Mouse (Mus musculus): ENCODE results near the gene Gjb2. TPM values are rescaled to one million over a fixed set of nuclear protein-coding genes. Genes with fewer than 3 reads are reported as not detected.
"Not testable (repeated sequence)": the region's sequence is repeated elsewhere in the genome, so short reads cannot be mapped to it uniquely, and the experiment has no call there.

The Gjb2 gene
- polyA plus RNA-seq, 1 experiment from 2014 or later, result 1.2 TPM

DNA sequence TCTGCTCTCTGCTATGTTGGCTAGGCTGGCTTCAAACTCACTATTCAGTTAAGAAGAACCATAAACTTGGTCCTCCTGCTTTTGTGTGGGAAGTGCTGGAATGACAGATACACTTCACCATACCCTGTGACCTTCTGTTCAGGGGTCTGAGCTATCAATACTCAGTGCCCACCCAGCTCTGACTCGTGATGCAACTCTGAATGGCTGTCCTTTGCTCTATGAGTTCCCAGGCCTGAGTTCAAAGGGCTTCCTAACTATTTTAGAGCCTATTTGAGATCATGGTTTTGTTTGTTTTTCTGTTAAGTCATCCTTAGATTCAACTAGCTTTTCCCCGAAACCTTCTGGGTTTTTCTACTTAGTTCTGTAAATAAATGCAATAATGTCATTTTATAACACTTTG is 14.5 kb downstream of the Gjb2 start:
- Histone ChIP-seq H3K27ac (ENCODE audit: low read depth, low read length) (no peak overlapping the region), H3K36me3 (ENCODE audit: control insufficient read depth, insufficient read depth, low read length) (no peaks in the 10 kb centered on the region), H3K4me3 (ENCODE audit: low read length) (no peak overlapping the region), H3K9me3 (ENCODE audit: control insufficient read depth, low read length) (no peaks in the 10 kb centered on the region), H3K27me3 (ENCODE audit: control insufficient read depth, insufficient read depth, low read length) (no peaks in the 10 kb centered on the region), H3K4me2 (replicated peaks; ENCODE audit: low read depth, low read length) (no peak overlapping the region), H3K4me1 (ENCODE audit: control insufficient read depth, insufficient read depth, low read length) (no peaks in the 10 kb centered on the region), H3K9ac (ENCODE audit: low read depth, low read length) (no peak overlapping the region)
- no peak for ATAC-seq (ENCODE audit: low FRiP score, low TSS enrichment)
- 41% methylated on average over 2 of the region's 2 CpGs for WGBS

DNA sequence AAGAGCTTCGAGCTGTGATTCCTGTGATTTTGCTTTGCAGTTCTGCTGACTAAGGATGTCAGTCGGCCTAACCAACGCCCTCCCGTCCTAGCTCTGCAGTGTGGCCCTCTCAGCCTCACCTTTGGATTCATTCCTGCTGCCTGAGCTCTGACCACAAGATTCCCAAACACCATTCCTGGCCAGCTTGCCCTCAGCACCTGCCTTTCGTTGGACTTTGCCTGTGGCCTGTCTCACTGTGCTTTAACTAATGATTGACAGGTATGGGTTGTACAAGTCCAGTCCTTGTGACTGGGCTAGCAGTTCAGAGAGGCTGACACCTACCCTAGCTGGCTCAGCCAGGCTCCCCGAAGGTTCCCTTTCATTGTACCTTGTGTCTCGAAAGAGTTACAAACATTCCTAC is 15.4 kb downstream of the Gjb2 start:
- no peak overlapping the region for H3K9ac ChIP-seq (ENCODE audit: low read depth, low read length)
- no peaks in the 10 kb centered on the region for H3K9me3 ChIP-seq (ENCODE audit: control insufficient read depth, low read length)
- peaks cover 7% of the 10 kb centered on the region for H3K4me1 ChIP-seq (ENCODE audit: control insufficient read depth, insufficient read depth, low read length)
- H3K4me2 ChIP-seq (replicated peaks; ENCODE audit: low read depth, low read length), result no peak overlapping the region
- H3K36me3 ChIP-seq (ENCODE audit: control insufficient read depth, insufficient read depth, low read length), result no peaks in the 10 kb centered on the region
- H3K27ac ChIP-seq (ENCODE audit: low read depth, low read length), result no peak overlapping the region
- 81% methylated on average over 7 of the region's 7 CpGs for WGBS
- H3K27me3 ChIP-seq (ENCODE audit: control insufficient read depth, insufficient read depth, low read length), result no peaks in the 10 kb centered on the region
- peak; percentile 26; the same call in 1 of the 2 replicates for ATAC-seq (ENCODE audit: low FRiP score, low TSS enrichment)
- H3K4me3 ChIP-seq (ENCODE audit: low read length), result no peak overlapping the region

- Histone ChIP-seq H3K4me1 (ENCODE audit: control insufficient read depth, insufficient read depth, low read length) (peaks cover 9% of the 10 kb centered on the region), H3K9me3 (ENCODE audit: control insufficient read depth, low read length) (no peaks in the 10 kb centered on the region), H3K27ac (ENCODE audit: low read depth, low read length) (no peak overlapping the region), H3K36me3 (ENCODE audit: control insufficient read depth, insufficient read depth, low read length) (no peaks in the 10 kb centered on the region), H3K4me2 (replicated peaks; ENCODE audit: low read depth, low read length) (0 out of 2 replicates have a peak overlapping the region, but pooled peaks have one; percentile 9), H3K9ac (ENCODE audit: low read depth, low read length) (no peak overlapping the region), H3K4me3 (ENCODE audit: low read length) (no peak overlapping the region), H3K27me3 (ENCODE audit: control insufficient read depth, insufficient read depth, low read length) (no peaks in the 10 kb centered on the region)
- WGBS, result 7% methylated on average over 11 of the region's 11 CpGs
- ATAC-seq (ENCODE audit: low FRiP score, low TSS enrichment), result peak; percentile 47
Observed at GRCm38 (mm10) chr14:57084180-57084668, 20.3 kb downstream of the Gjb2 start.

DNA sequence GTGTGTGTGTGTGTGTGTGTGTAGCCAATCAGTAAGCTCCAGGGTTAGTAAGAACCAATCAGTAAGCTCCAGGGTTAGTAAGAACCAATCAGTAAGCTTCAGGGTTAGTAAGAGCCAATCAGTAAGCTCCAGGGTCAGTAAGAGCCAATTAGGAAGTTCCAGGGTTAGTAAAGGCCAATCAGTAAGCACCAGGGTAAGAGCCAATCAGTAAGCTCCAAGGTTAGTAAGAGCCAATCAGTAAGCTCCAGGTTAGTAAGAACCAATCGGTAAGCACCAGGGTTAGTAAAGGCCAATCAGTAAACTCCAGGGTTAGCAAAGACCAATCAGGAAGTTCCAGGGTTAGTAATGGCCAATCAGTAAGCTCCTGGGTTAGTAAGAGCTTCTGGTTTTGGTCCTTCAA is 21.6 kb downstream of the Gjb2 start:
- Histone ChIP-seq H3K4me3 (ENCODE audit: low read length) (no peak overlapping the region), H3K4me2 (replicated peaks; ENCODE audit: low read depth, low read length) (no peak overlapping the region), H3K27me3 (ENCODE audit: control insufficient read depth, insufficient read depth, low read length) (no peaks in the 10 kb centered on the region), H3K27ac (ENCODE audit: low read depth, low read length) (no peak overlapping the region), H3K4me1 (ENCODE audit: control insufficient read depth, insufficient read depth, low read length) (peaks cover 9% of the 10 kb centered on the region), H3K9ac (ENCODE audit: low read depth, low read length) (no peak overlapping the region), H3K36me3 (ENCODE audit: control insufficient read depth, insufficient read depth, low read length) (no peaks in the 10 kb centered on the region), H3K9me3 (ENCODE audit: control insufficient read depth, low read length) (no peaks in the 10 kb centered on the region)
- WGBS, result 96% methylated on average over 1 of the region's 1 CpGs
- no peak for ATAC-seq (ENCODE audit: low FRiP score, low TSS enrichment)

- H3K4me2 ChIP-seq (replicated peaks; ENCODE audit: low read depth, low read length), result no peak overlapping the region
- H3K27ac ChIP-seq (ENCODE audit: low read depth, low read length), result no peak overlapping the region
- no peaks in the 10 kb centered on the region for H3K27me3 ChIP-seq (ENCODE audit: control insufficient read depth, insufficient read depth, low read length)
- 85% methylated on average over 6 of the region's 6 CpGs for WGBS
- H3K36me3 ChIP-seq (ENCODE audit: control insufficient read depth, insufficient read depth, low read length), result no peaks in the 10 kb centered on the region
- H3K4me1 ChIP-seq (ENCODE audit: control insufficient read depth, insufficient read depth, low read length), result no peaks in the 10 kb centered on the region
- no peaks in the 10 kb centered on the region for H3K9me3 ChIP-seq (ENCODE audit: control insufficient read depth, low read length)
- H3K9ac ChIP-seq (ENCODE audit: low read depth, low read length), result no peak overlapping the region
- no peak overlapping the region for H3K4me3 ChIP-seq (ENCODE audit: low read length)
- no peak for ATAC-seq (ENCODE audit: low FRiP score, low TSS enrichment)
Observed at GRCm38 (mm10) chr14:57075537-57075936, 29.0 kb downstream of the Gjb2 start.

- 3% methylated on average over 2 of the region's 2 CpGs for WGBS
- H3K27me3 ChIP-seq (ENCODE audit: control insufficient read depth, insufficient read depth, low read length); H3K9me3 ChIP-seq (ENCODE audit: control insufficient read depth, low read length); H3K4me3 ChIP-seq (ENCODE audit: low read length); H3K4me1 ChIP-seq (ENCODE audit: control insufficient read depth, insufficient read depth, low read length); ATAC-seq (ENCODE audit: low FRiP score, low TSS enrichment); H3K27ac ChIP-seq (ENCODE audit: low read depth, low read length); H3K36me3 ChIP-seq (ENCODE audit: control insufficient read depth, insufficient read depth, low read length); H3K4me2 ChIP-seq (replicated peaks; ENCODE audit: low read depth, low read length); H3K9ac ChIP-seq (ENCODE audit: low read depth, low read length): not testable (repeated sequence)
Observed at GRCm38 (mm10) chr14:57069906-57070305, 34.6 kb downstream of the Gjb2 start.

DNA sequence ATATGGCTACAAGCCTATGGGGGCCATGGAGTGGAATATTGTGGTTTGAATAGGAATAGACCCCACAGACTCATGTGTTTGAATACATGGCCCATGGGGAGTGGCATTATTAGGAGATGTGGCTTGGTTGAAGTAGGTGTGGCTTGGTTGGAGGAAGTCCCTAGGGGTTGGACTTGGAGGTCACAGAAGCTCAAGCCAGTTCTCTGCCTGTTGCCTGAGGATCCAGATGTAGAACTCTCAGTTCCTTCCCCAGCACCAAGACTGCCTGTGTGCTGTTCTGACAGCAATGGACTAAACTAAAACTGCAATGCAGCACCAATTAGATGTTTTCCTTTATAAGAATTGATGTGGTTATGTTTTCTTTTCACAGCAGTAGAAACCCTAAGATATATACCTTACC is 38.4 kb downstream of the Gjb2 start:
- Histone ChIP-seq H3K4me3 (ENCODE audit: low read length) (no peak overlapping the region), H3K9me3 (ENCODE audit: control insufficient read depth, low read length) (no peaks in the 10 kb centered on the region)
- no peak for ATAC-seq (ENCODE audit: low FRiP score, low TSS enrichment)

DNA sequence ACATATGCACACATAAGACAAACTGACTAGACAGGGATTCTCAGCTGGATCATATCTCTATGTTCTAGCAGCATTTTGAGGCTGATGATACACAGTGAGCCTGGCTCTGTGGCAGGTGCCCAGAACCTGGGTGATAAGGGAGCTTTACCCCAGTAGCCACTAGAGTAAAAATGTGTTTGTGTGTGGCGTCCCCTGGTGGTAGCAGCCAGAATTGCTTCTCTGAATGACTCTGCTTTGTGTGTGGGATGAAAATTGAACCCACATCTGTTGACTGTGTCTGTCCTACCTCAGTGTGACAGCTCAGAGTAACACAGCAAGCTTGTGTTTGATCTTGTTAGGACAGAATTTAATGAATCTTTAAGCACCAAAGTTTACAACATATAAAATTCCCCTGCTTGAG is 44.5 kb downstream of the Gjb2 start:
- H3K4me2 ChIP-seq (replicated peaks; ENCODE audit: low read depth, low read length); H3K36me3 ChIP-seq (ENCODE audit: control insufficient read depth, insufficient read depth, low read length); H3K9me3 ChIP-seq (ENCODE audit: control insufficient read depth, low read length); H3K9ac ChIP-seq (ENCODE audit: low read depth, low read length); H3K4me1 ChIP-seq (ENCODE audit: control insufficient read depth, insufficient read depth, low read length); H3K27ac ChIP-seq (ENCODE audit: low read depth, low read length); H3K4me3 ChIP-seq (ENCODE audit: low read length): not testable (repeated sequence)
- 0% methylated on average over 1 of the region's 1 CpGs for WGBS
- ATAC-seq (ENCODE audit: low FRiP score, low TSS enrichment), result peak; percentile 42
- H3K27me3 ChIP-seq (ENCODE audit: control insufficient read depth, insufficient read depth, low read length), result peaks cover 39% of the 10 kb centered on the region

More for the DNA sequence above, 38.4 kb downstream of the Gjb2 start:
- Histone ChIP-seq H3K4me2 (replicated peaks; ENCODE audit: low read depth, low read length) (no peak overlapping the region), H3K36me3 (ENCODE audit: control insufficient read depth, insufficient read depth, low read length) (no peaks in the 10 kb centered on the region), H3K9ac (ENCODE audit: low read depth, low read length) (no peak overlapping the region), H3K4me1 (ENCODE audit: control insufficient read depth, insufficient read depth, low read length) (no peaks in the 10 kb centered on the region), H3K27ac (ENCODE audit: low read depth, low read length) (no peak overlapping the region), H3K27me3 (ENCODE audit: control insufficient read depth, insufficient read depth, low read length) (no peaks in the 10 kb centered on the region)

GRCm38 (mm10) chr14:57057563-57058321 is 46.8 kb downstream of the Gjb2 start, which contains the start of gene Gja3:
Gene Gja3, minus strand, starts transcription at chr14:57058100.
- under 1% methylated on average over 70 of the region's 79 CpGs for WGBS
- no peak within 1 kb of the TSS for H3K27ac ChIP-seq (ENCODE audit: low read depth, low read length)
- peak within 1 kb of the TSS; percentile 96 for H3K4me2 ChIP-seq (replicated peaks; ENCODE audit: low read depth, low read length)
- H3K36me3 ChIP-seq (ENCODE audit: control insufficient read depth, insufficient read depth, low read length), result no peaks in the 10 kb centered on the region
- peaks cover 7% of the 10 kb centered on the region; the same call in 1 of the 2 replicates for H3K4me1 ChIP-seq (ENCODE audit: control insufficient read depth, insufficient read depth, low read length)
- H3K27me3 ChIP-seq (ENCODE audit: control insufficient read depth, insufficient read depth, low read length), result peaks cover 44% of the 10 kb centered on the region
- peak; percentile 61 for ATAC-seq (ENCODE audit: low FRiP score, low TSS enrichment)
- peak within 1 kb of the TSS; percentile 19 for H3K9ac ChIP-seq (ENCODE audit: low read depth, low read length)
- no peaks in the 10 kb centered on the region for H3K9me3 ChIP-seq (ENCODE audit: control insufficient read depth, low read length)
- H3K4me3 ChIP-seq (ENCODE audit: low read length), result peak within 1 kb of the TSS; percentile 57

Data from kidney, embryonic 14.5 days (tissue).